Mouse (Mus musculus): Measurements from ENCODE around the gene Naa16.

DNA sequence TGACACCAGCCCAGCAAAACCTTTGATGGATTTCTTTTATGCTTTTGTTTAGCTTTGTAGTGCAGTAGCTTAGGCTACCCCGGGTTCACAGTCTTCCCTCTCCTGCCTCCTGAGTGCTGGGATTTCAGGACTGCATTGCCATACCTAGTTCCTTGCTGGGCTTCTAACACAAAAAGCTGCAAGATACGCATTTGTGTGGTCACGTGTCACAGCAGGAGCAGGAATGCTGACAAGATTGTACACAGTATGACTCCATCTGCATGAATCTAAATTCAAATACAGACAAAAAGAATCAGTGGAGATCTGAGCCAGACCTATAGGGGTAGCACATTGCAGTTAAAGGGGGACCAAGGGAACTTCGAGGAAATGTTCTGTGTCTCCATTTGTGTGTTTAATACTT is 82.2 kb downstream of the Naa16 start:
- TF ChIP-seq POLR2A (IDR thresholded peaks at IDR 0.05; ENCODE audit: low read depth, low read length) (no peak), CTCF (IDR thresholded peaks at IDR 0.05; ENCODE audit: extremely low read depth, insufficient read length, insufficient replicate concordance, low read depth, low read length) (no peak)
